Mouse (Mus musculus) liver, embryonic 13.5 days (tissue): ENCODE measurements at regions not wholly inside any gene's neighbourhood (a gene's known extent, or its start where the extent isn't known, plus 50 kb on each side); places are given as distances from the start of the nearest gene placed in this dataset.
A peak's percentile ranks its signal among the peaks of the same experiment; 100 is the strongest.

Source experiments
- ATAC-seq: fragments of 200-750 bp; cut with Nextera tagmentation; 2 replicates; pipeline ENCODE4 v1.8.0; 2017; ENCODE audit warnings: low read depth, mild to moderate bottlenecking, moderate number of reproducible peaks, moderate library complexity
- DNase-seq: peaks from one replicate; pipeline ENCODE4 v3.0.0; 2022
- H3K27ac ChIP-seq: fragments of 300-500 bp; sonication (generic); 2 replicates; pipeline ENCODE4 v1.5.1; 2015; ENCODE audit warnings: moderate library complexity, mild to moderate bottlenecking, inconsistent platforms
- H3K27me3 ChIP-seq: fragments of 300-500 bp; sonication (generic); 2 replicates; pipeline ENCODE4 v1.6.1; 2015; ENCODE audit warnings: mild to moderate bottlenecking, inconsistent platforms
- H3K36me3 ChIP-seq: fragments of 300-500 bp; sonication (generic); 2 replicates; pipeline ENCODE4 v1.6.1; 2015; ENCODE audit warnings: mild to moderate bottlenecking, inconsistent platforms
- H3K4me1 ChIP-seq: fragments of 300-500 bp; sonication (generic); replicated peaks from 2 replicates; pipeline ENCODE4 v1.6.1; 2015; ENCODE audit warnings: inconsistent platforms
- H3K4me2 ChIP-seq: fragments of 300-500 bp; sonication (generic); 2 replicates; pipeline ENCODE4 v1.6.1; 2015; ENCODE audit warnings: inconsistent platforms, mild to moderate bottlenecking, moderate library complexity
- H3K4me3 ChIP-seq: fragments of 300-500 bp; sonication (generic); replicated peaks from 2 replicates; pipeline ENCODE4 v1.5.1; 2015; ENCODE audit warnings: mild to moderate bottlenecking, inconsistent platforms
- H3K9ac ChIP-seq: fragments of 300-500 bp; sonication (generic); 2 replicates; pipeline ENCODE4 v1.6.1; 2015; ENCODE audit warnings: mild to moderate bottlenecking, inconsistent platforms
- H3K9me3 ChIP-seq: fragments of 300-500 bp; sonication (generic); replicated peaks from 2 replicates; pipeline ENCODE4 v1.6.1; 2016; ENCODE audit warnings: inconsistent platforms
- WGBS: fragments of 180-500 bp; shearing (Covaris S2); methylation state at CpG from one replicate; pipeline ENCODE4 v1.1.7; 2015; ENCODE audit not compliant: insufficient replicate concordance; 5-methylcytosine and 5-hydroxymethylcytosine counted together

DNA sequence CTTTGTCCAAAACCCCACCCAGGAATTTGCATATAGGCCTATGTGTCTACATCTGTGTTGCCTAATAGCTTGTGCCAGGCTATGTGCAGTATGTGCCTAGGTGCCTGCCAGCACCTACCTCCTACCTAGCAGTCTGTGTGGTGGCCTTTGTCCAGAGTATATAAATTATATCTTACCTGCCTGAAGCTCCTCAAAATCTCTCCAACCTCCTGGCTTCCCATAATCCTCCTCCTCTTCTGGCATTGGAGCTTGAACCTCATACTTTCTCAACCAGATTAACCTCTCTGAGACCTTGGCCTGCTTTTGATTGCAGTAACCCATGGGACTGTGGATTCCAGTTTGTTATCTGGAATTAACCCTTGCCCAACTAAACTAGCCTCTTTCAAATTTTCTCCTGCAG lies 440.8 kb upstream of the Acvr2a start:
- no peak overlapping the region for H3K4me2 ChIP-seq
- no peaks in the 10 kb centered on the region for H3K4me1 ChIP-seq
- no peaks in the 10 kb centered on the region for H3K9me3 ChIP-seq
- ATAC-seq, result no peak
- no peak overlapping the region for H3K9ac ChIP-seq
- H3K36me3 ChIP-seq, result no peaks in the 10 kb centered on the region
- H3K27me3 ChIP-seq, result no peaks in the 10 kb centered on the region
- H3K4me3 ChIP-seq, result no peak overlapping the region
- no peak overlapping the region for H3K27ac ChIP-seq
- no peak for DNase-seq

DNA sequence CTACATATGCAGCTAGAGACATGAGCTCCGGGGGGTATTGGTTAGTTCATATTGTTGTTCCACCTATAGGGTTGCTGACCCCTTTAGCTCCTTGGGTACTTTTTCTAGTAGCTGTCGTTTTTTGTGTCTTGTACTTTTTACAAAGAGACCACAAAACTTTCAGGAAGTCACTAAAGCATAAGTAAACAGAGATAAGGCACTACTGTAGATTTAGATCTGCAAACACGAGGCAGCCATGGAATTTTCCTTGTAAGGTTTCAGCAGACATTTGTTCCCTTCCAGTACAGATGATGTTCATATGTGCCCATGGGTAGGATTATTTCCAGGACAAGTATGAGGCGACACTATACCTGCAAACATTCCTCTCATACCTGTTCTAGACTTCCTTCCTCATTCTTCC lies 439.6 kb upstream of the Acvr2a start:
- no peaks in the 10 kb centered on the region for H3K27me3 ChIP-seq
- H3K36me3 ChIP-seq, result no peaks in the 10 kb centered on the region
- no peak for DNase-seq
- no peak overlapping the region for H3K4me3 ChIP-seq
- H3K4me2 ChIP-seq, result no peak overlapping the region
- WGBS, result 25% methylated on average over 4 of the region's 4 CpGs
- no peaks in the 10 kb centered on the region for H3K4me1 ChIP-seq
- no peak overlapping the region for H3K9ac ChIP-seq
- no peak overlapping the region for H3K27ac ChIP-seq
- ATAC-seq, result no peak
- no peaks in the 10 kb centered on the region for H3K9me3 ChIP-seq

DNA sequence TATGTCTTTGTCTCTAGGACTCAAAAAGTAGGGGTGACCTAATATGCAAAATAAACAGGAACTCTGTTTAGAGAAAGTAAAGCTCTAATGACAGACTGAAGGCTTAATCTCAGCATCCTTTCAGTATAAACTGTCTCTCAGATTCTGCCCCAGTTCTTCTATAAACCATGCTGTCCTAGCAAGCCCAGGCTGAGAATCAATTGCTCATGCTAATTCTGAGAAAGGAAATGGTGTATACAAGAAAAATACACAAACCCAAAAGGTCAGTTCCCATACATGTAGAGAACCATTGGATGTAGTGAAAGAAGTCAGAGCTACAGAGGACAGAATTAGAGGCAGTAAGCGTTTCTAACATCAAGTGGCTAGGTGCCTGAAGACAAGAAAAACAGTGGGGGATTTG lies 435.7 kb upstream of the Acvr2a start:
- 42% methylated on average over 1 of the region's 1 CpGs for WGBS
- ATAC-seq, result no peak
- no peaks in the 10 kb centered on the region for H3K36me3 ChIP-seq
- no peak overlapping the region for H3K9ac ChIP-seq
- no peak overlapping the region for H3K4me3 ChIP-seq
- no peaks in the 10 kb centered on the region for H3K4me1 ChIP-seq
- H3K9me3 ChIP-seq, result no peaks in the 10 kb centered on the region
- DNase-seq, result no peak
- H3K4me2 ChIP-seq, result no peak overlapping the region
- no peak overlapping the region for H3K27ac ChIP-seq
- no peaks in the 10 kb centered on the region for H3K27me3 ChIP-seq

DNA sequence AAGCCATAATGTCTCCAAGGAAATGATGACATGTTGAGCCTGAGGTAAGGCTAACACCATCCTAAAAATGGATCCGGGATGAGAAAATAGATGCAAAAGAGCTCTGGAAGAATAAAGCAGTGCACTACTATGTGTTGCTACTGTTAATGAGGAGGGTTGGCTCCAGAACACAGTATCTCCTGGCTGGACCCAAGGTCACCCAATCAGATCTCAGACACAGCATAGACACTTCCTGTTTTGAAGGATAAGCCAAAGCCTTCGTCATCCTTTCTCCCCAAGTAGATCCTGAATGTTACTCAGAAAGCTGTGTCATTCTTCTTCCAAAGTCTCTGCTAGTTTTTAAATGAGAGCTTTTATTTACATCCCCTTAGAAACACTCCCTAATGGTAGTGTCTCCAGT lies 435.2 kb upstream of the Acvr2a start:
- 57% methylated on average over 2 of the region's 2 CpGs for WGBS
- DNase-seq (no peak), ATAC-seq (no peak)
- no peaks in the 10 kb centered on the region for H3K4me1 ChIP-seq
- no peak overlapping the region for H3K27ac ChIP-seq
- H3K9ac ChIP-seq, result no peak overlapping the region
- H3K4me2 ChIP-seq, result no peak overlapping the region
- H3K27me3 ChIP-seq, result no peaks in the 10 kb centered on the region
- no peaks in the 10 kb centered on the region for H3K9me3 ChIP-seq
- no peaks in the 10 kb centered on the region for H3K36me3 ChIP-seq
- H3K4me3 ChIP-seq, result no peak overlapping the region

DNA sequence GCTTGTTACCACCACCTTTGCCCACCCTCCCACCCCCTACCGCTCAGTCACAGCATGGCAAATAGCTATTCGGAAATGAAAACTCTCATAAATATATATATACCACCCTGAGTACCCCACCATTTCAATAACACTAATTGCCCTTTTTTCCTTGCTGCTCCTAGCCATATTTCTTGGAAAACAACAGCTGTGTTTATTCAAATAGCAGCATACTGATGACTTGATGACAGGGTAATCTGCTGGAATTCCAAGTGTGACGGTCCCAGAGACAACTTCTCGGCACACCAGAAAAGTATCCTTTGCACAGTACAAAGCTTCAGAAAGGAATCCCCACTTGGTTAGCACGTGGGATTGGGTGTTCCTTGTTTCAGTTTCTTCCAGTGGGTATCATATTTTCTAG lies 433.8 kb upstream of the Acvr2a start:
- no peaks in the 10 kb centered on the region for H3K9me3 ChIP-seq
- DNase-seq (no peak), ATAC-seq (no peak)
- no peaks in the 10 kb centered on the region for H3K27me3 ChIP-seq
- no peak overlapping the region for H3K27ac ChIP-seq
- H3K9ac ChIP-seq, result no peak overlapping the region
- 62% methylated on average over 5 of the region's 5 CpGs for WGBS
- H3K4me1 ChIP-seq, result no peaks in the 10 kb centered on the region
- no peak overlapping the region for H3K4me2 ChIP-seq
- no peaks in the 10 kb centered on the region for H3K36me3 ChIP-seq
- no peak overlapping the region for H3K4me3 ChIP-seq

DNA sequence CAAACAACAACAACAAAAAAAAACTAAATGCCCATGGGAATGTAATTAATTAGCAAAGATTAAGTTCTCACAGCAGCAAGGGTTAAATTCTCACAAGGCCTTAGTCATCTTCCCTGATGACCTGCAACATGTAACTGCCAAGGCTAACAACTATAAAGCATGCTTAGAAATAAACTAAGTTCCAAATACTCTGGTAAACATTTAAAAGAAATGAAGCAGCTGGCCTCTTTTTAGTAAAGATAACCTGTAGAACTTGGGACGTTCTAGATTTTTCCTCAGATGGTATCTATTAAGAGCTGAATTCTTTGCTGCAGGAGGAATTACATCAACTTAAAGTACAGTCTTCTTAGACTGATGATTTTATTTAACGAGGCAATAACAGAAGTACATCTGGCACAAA lies 433.1 kb upstream of the Acvr2a start:
- no peaks in the 10 kb centered on the region for H3K4me1 ChIP-seq
- no peaks in the 10 kb centered on the region for H3K36me3 ChIP-seq
- no peak overlapping the region for H3K27ac ChIP-seq
- no peak overlapping the region for H3K4me2 ChIP-seq
- H3K9me3 ChIP-seq, result no peaks in the 10 kb centered on the region
- 48% methylated on average over 2 of the region's 2 CpGs for WGBS
- H3K27me3 ChIP-seq, result no peaks in the 10 kb centered on the region
- DNase-seq (no peak), ATAC-seq (no peak)
- H3K9ac ChIP-seq, result no peak overlapping the region
- no peak overlapping the region for H3K4me3 ChIP-seq

DNA sequence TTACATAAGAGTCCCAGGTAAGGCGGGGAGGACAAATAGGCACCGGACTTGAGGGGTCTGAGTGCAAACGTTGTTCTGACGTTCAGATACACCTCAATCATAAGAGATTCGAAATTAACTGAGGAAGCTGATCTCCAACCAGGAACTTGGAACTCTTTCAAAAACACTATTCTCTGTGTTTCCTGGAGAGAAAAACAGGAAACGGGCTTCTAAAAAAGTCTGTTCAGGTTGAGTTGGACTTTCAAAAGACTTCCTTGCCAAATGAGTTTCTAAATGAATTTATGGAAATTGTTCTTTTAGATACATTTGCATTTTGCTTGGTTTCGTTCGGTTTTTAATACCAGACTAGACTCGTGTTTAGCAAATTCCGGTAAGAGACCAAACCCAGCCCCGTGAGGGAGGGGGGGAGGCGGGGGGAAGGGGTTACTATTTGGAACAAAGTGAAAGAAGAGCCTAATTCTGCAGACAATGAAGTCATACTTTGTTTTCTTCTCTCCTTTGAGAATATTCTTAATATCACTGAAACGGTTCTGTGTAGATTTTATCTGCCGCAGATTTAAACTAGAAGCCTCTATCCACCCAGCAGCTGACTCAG lies 432.3 kb upstream of the Acvr2a start:
- H3K27ac ChIP-seq, result no peak overlapping the region
- no peaks in the 10 kb centered on the region for H3K27me3 ChIP-seq
- no peaks in the 10 kb centered on the region for H3K36me3 ChIP-seq
- H3K9ac ChIP-seq, result no peak overlapping the region
- 52% methylated on average over 14 of the region's 14 CpGs for WGBS
- no peaks in the 10 kb centered on the region for H3K4me1 ChIP-seq
- DNase-seq (no peak), ATAC-seq (no peak)
- H3K4me2 ChIP-seq, result no peak overlapping the region
- no peak overlapping the region for H3K4me3 ChIP-seq
- no peaks in the 10 kb centered on the region for H3K9me3 ChIP-seq

DNA sequence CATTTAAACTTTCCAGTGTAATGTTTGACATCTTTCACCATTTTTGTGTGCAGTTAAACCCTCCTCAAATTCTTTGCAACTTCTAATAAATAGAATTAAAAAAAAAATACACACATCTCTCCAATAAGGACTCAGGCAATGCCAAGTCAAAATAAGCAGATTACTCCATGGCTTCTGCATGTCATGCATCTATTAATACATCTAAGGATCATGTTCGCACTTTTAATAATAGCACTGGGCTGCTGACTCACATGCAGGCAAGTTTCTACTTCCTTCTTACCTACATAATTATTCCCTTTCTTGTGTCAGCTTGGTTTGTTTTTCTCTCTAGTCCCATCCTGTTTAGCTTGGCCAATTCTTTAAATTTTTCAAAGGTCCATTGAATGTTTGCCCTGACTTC lies 415.4 kb upstream of the Acvr2a start:
- H3K4me3 ChIP-seq, result no peak overlapping the region
- no peak overlapping the region for H3K27ac ChIP-seq
- 0 out of 2 replicates have a peak, but pooled peaks cover 5% of the 10 kb centered on the region for H3K4me1 ChIP-seq
- no peak overlapping the region for H3K9ac ChIP-seq
- H3K9me3 ChIP-seq, result no peaks in the 10 kb centered on the region
- H3K4me2 ChIP-seq, result no peak overlapping the region
- ATAC-seq, result no peak
- no peak for DNase-seq
- no peaks in the 10 kb centered on the region for H3K27me3 ChIP-seq
- no peaks in the 10 kb centered on the region for H3K36me3 ChIP-seq
- WGBS, result 70% methylated on average over 1 of the region's 1 CpGs

DNA sequence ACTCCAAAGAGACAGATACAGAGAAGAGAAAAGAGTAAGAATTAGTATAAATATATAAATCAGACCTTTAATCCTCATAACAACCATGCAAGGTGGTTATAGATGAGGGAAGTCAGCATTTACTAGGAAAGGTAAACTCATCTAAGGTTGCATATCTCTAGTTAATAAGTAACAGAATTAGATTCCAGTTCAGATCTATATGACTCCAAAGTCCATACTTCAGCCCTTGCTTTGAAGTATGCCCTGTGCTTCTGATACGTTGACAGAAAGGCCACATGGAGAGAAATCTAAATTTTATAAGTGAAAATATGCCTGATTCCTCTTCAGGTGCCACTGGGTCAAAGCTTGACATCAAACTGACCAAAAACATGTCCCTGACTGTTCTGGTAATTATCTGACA lies 414.7 kb upstream of the Acvr2a start:
- H3K27me3 ChIP-seq, result no peaks in the 10 kb centered on the region
- WGBS, result 46% methylated on average over 1 of the region's 1 CpGs
- H3K9me3 ChIP-seq, result no peaks in the 10 kb centered on the region
- H3K4me3 ChIP-seq, result no peak overlapping the region
- DNase-seq (no peak), ATAC-seq (peak; percentile 62; the same call in 1 of the 2 replicates)
- no peaks in the 10 kb centered on the region for H3K36me3 ChIP-seq
- H3K27ac ChIP-seq, result no peak overlapping the region
- H3K9ac ChIP-seq, result no peak overlapping the region
- 0 out of 2 replicates have a peak, but pooled peaks cover 5% of the 10 kb centered on the region for H3K4me1 ChIP-seq
- no peak overlapping the region for H3K4me2 ChIP-seq

DNA sequence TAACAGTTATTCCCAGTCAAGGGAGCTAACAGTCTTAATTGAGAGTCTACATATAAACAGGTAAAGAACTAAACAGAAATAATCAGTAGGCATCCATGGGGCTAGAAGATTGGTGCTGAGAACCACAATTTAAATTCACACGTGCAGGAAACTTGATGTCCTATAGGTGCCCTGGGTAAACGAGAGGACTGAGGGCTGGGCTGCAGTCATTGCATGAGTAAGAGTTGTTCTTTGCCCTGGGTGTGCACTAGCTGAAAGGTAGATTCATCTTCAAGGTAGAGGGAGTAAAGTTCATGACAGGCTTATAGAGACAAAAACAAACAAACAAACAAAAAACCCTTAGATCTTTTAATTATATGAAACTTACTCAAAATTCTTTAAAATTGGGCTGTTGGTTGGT lies 411.1 kb upstream of the Acvr2a start:
- H3K9ac ChIP-seq, result no peak overlapping the region
- DNase-seq, result no peak
- H3K36me3 ChIP-seq, result no peaks in the 10 kb centered on the region
- no peak overlapping the region for H3K4me2 ChIP-seq
- no peak overlapping the region for H3K27ac ChIP-seq
- H3K27me3 ChIP-seq, result no peaks in the 10 kb centered on the region
- H3K9me3 ChIP-seq, result no peaks in the 10 kb centered on the region
- ATAC-seq, result no peak
- no peak overlapping the region for H3K4me3 ChIP-seq
- 0 out of 2 replicates have a peak, but pooled peaks cover 5% of the 10 kb centered on the region for H3K4me1 ChIP-seq
- WGBS, result 47% methylated on average over 2 of the region's 2 CpGs

DNA sequence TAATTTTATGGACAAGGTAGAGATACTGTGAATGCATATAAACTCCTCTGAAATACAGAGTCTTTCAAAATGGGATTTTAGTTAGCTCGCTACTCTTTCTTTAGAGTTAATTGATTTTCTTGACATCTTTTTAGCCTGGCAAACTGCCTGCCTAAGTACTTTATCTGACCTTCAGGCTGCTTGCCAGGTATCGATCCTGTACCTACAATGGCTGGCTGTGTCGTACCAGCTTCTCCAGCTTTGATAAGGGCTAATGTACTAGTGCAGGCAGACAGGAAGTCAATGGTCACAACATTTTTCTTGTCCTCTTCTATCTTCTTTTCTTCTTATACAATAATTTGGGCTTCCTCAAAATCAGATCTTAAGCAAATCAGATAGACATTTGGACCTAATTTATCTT lies 409.4 kb upstream of the Acvr2a start:
- 51% methylated on average over 3 of the region's 3 CpGs for whole genome bisulfite sequencing
- Histone ChIP-seq H3K36me3 (no peaks in the 10 kb centered on the region), H3K9ac (no peak overlapping the region), H3K9me3 (no peaks in the 10 kb centered on the region), H3K4me2 (no peak overlapping the region), H3K4me3 (no peak overlapping the region), H3K4me1 (0 out of 2 replicates have a peak, but pooled peaks cover 5% of the 10 kb centered on the region), H3K27me3 (no peaks in the 10 kb centered on the region), H3K27ac (no peak overlapping the region)
- DNase-seq (no peak), ATAC-seq (no peak)

DNA sequence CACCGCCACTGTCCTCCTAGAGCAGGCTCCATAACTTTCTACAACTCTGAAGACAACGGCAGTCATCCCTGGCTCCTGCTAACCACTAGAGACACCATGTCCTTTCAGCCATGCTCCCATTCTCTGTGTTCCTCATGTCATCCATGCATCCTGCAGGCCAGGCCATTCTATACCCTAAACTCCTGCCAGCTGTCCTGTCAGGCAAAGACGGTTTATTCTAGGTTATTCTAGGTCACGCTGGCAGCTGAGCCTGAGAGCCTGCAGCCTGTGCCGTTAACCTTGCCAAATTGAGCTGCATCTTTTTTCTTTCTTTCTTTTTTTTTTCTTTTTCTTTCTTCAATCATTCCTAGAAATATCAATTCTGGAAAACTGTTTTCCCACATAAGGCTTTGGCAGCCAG lies 406.0 kb upstream of the Acvr2a start:
- H3K4me2 ChIP-seq, result no peak overlapping the region
- 71% methylated on average over 5 of the region's 5 CpGs for WGBS

More for the DNA sequence above, 406.0 kb upstream of the Acvr2a start:
- no peaks in the 10 kb centered on the region for H3K9me3 ChIP-seq
- H3K27ac ChIP-seq, result no peak overlapping the region
- DNase-seq (no peak), ATAC-seq (no peak)
- no peak overlapping the region for H3K4me3 ChIP-seq
- H3K9ac ChIP-seq, result no peak overlapping the region
- no peaks in the 10 kb centered on the region for H3K4me1 ChIP-seq
- no peaks in the 10 kb centered on the region for H3K27me3 ChIP-seq
- H3K36me3 ChIP-seq, result no peaks in the 10 kb centered on the region
